Mouse (Mus musculus): Measurements from ENCODE around the gene Slc37a1. TPM values are rescaled to one million over a fixed set of nuclear protein-coding genes. Genes with fewer than 3 reads are reported as not detected.
A peak's percentile ranks its signal among the peaks of the same experiment; 100 is the strongest.

Gene Slc37a1
- polyA plus RNA-seq, 1 experiment from 2014 or later = 5.5 TPM

DNA sequence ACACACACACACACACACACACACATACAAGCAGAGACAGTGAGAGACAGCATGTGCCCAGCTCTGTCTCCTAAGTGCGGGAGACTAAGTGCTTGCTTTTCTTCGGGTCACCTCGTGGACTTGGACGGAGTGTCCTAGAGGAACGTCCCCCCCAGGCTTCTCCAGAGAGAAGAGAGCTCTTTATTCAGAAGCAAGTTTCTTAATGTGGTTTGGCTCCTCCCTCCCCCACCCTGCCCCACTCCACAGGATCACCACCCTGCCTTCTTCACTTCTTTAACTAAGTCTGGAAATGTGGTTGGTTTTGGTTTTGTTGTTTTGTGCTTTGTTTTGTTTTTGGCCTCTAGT is 19.2 kb downstream of the Slc37a1 start:
- no peaks in the 10 kb centered on the region for H3K36me3 ChIP-seq
- no peak for ATAC-seq (ENCODE audit: insufficient number of reproducible peaks, low FRiP score)
- peaks cover 27% of the 10 kb centered on the region for H3K4me1 ChIP-seq (replicated peaks)
- WGBS = 55% methylated on average over 5 of the region's 5 CpGs
- 0 out of 2 replicates have a peak overlapping the region, but pooled peaks have one; percentile 34 for H3K27ac ChIP-seq (ENCODE audit: poor library complexity, severe bottlenecking)
- no peak overlapping the region for H3K4me2 ChIP-seq
- no peak overlapping the region for H3K9ac ChIP-seq
- H3K4me3 ChIP-seq = no peak overlapping the region
- H3K27me3 ChIP-seq (replicated peaks) = no peaks in the 10 kb centered on the region
- no peaks in the 10 kb centered on the region for H3K9me3 ChIP-seq (replicated peaks)

DNA sequence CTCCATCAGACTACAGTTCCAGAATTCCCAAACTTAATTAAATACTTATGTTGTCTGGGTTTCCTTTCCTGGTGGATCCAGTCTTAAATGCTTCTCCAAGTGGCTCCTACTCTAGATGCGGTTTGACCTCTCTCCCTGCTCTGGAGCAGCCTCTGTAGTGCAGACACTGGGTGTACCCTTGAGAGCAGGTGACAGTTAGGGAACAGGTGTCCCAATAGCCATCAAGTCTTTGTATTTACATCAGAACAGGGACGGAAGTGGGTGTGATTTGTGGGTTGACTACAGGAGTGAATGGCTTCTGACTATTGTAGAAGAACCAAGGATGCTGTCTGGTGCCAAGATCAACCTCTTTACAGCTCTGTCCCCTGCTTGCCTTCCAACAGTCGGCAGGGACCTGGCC is 21.2 kb downstream of the Slc37a1 start:
- Histone ChIP-seq H3K4me2 (no peak overlapping the region), H3K4me1 (replicated peaks) (peaks cover 27% of the 10 kb centered on the region), H3K9me3 (replicated peaks) (no peaks in the 10 kb centered on the region), H3K4me3 (no peak overlapping the region), H3K9ac (no peak overlapping the region), H3K27me3 (replicated peaks) (no peaks in the 10 kb centered on the region), H3K27ac (ENCODE audit: poor library complexity, severe bottlenecking) (peak overlapping the region; percentile 9; the same call in 1 of the 2 replicates), H3K36me3 (no peaks in the 10 kb centered on the region)
- WGBS = 67% methylated on average over 3 of the region's 3 CpGs
- no peak for ATAC-seq (ENCODE audit: insufficient number of reproducible peaks, low FRiP score)

DNA sequence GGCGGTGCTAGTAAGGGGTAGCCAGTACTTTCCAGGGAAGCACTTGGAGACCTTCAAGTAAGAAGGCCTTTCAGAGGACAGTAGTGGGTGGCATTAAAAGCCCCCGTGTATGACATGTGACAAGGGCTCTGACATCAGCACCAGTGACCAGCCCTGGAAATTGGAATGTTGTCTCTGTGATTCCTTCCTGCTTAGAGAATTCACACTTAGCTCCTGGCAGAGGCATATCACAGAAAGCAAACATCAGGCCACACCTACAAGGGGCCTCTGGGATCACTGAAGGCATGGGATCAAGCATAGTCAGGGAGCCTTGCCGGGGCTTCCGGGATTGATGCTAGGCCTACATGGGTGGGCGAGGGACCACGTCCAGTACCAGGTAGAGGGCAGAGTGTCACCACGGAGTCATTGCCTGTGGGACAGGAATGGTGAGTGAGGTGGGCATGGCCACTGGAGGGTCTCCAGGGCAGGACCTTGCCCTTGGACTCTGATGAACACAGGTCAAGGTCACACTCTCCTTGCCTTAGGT is 21.8 kb downstream of the Slc37a1 start:
- Histone ChIP-seq H3K9me3 (replicated peaks) (no peaks in the 10 kb centered on the region), H3K27ac (ENCODE audit: poor library complexity, severe bottlenecking) (peak overlapping the region; percentile 39), H3K9ac (no peak overlapping the region), H3K27me3 (replicated peaks) (no peaks in the 10 kb centered on the region), H3K36me3 (no peaks in the 10 kb centered on the region), H3K4me2 (no peak overlapping the region), H3K4me1 (replicated peaks) (peaks cover 27% of the 10 kb centered on the region), H3K4me3 (no peak overlapping the region)
- WGBS = 68% methylated on average over 7 of the region's 7 CpGs
- ATAC-seq (ENCODE audit: insufficient number of reproducible peaks, low FRiP score) = no peak

DNA sequence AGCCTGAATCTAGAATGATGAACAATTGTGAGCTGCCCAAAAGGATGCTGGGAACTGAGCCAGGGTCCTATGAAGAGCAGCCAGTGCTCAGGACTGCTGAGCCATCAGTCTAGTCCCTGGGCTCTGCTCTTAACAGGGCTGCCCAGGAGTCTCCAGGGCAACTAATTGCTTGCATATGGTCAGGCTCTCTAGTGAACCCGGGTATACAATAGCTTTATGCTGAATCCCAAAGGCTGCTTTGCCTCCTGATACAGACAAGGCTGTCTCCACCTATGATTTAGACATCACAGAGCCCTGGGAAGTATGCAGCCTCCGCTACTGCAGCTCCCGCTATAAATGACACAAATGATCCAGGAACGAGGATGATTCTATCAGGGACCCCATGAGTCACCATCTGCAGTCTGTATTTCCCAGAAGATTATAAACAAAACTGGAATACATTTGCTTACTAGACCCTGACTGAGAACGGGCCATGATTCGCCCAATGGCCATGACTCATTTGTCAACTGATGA is 22.7 kb downstream of the Slc37a1 start:
- H3K4me2 ChIP-seq = no peak overlapping the region
- no peak overlapping the region for H3K4me3 ChIP-seq
- no peaks in the 10 kb centered on the region for H3K9me3 ChIP-seq (replicated peaks)
- 53% methylated on average over 6 of the region's 6 CpGs for WGBS
- H3K27ac ChIP-seq (ENCODE audit: poor library complexity, severe bottlenecking) = no peak overlapping the region
- ATAC-seq (ENCODE audit: insufficient number of reproducible peaks, low FRiP score) = peak; percentile 41; the same call in 1 of the 2 replicates
- H3K4me1 ChIP-seq (replicated peaks) = peaks cover 26% of the 10 kb centered on the region
- no peaks in the 10 kb centered on the region for H3K27me3 ChIP-seq (replicated peaks)
- no peak overlapping the region for H3K9ac ChIP-seq
- H3K36me3 ChIP-seq = no peaks in the 10 kb centered on the region

DNA sequence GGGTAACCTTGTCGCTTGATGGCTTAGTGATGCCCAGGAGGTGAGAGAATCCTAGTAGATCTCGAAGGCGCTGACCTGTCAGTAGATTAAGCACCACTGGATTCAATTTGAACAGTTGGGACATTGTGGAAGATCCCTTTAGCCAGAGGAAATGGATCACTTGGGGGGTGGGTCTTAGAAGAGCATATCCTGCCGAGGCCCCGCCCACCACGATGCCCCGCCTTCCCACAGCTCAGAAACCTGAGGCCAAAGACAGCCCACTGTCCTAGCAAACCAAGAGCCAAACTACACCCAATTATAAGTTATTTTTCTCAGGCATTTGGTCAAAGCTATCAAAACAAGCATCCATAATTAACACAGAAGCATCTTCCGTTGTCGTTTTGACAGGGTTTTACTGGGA is 24.5 kb downstream of the Slc37a1 start:
- no peaks in the 10 kb centered on the region for H3K36me3 ChIP-seq
- no peak overlapping the region for H3K4me3 ChIP-seq
- H3K4me2 ChIP-seq = no peak overlapping the region
- WGBS = 70% methylated on average over 9 of the region's 9 CpGs
- H3K9me3 ChIP-seq (replicated peaks) = no peaks in the 10 kb centered on the region
- no peak overlapping the region for H3K27ac ChIP-seq (ENCODE audit: poor library complexity, severe bottlenecking)
- no peak overlapping the region for H3K9ac ChIP-seq
- no peak for ATAC-seq (ENCODE audit: insufficient number of reproducible peaks, low FRiP score)
- no peaks in the 10 kb centered on the region for H3K27me3 ChIP-seq (replicated peaks)
- peaks cover 23% of the 10 kb centered on the region for H3K4me1 ChIP-seq (replicated peaks)

DNA sequence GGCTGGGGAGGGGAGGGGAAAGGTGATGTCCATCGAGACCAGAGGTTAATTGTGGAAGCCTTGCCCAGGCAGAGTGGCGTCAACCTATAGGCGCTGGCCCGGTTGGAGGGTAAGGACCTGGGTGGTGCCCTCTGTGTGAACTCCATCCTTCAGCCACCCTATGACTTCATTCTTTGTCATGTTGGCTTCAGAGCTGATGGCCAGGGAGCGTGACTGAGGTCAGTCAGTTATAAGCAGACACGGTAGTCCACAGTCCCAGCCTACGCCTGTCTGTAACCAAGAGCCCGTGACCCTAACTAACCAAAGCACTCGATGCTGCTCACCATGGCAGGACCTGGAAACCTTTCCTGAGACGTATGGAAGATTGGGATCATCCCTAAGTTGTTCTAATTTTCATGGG is 26.1 kb downstream of the Slc37a1 start:
- 81% methylated on average over 10 of the region's 10 CpGs for WGBS

DNA sequence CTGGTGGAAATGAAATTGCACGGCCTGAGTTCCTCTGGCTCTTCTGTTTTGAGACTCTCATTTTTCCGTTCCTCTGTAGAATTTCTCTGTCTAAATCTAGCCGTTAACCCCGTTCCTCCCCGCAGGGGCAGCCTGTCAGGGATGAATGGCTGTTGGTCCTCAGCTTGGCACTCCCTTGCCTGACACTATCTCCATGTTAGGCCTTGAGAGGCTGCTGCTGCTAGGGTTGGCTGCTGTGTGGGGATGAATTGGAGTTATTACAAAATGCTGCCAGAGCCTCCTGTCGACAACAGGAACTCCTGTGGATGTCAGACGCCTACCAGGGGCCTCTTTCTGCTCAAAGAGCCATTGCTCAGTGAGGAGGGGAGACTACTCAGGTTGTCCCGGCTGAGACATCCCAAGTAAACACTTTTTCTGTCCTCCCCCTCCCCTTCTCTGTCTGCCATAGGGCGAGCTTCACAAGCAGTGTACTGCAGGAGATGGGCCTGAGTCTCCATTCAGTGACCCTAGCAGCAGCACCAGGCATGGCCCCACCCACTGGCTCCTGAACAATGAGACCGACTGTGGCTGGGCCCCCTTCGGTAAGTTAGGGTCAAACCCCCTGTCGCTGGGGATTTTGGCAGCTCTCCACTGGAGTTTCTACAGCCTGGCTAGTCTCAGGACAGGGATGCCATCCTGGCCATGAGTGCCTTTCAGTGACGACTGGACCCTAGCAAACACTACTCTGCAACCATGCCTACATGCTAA is 28.6 kb downstream of the Slc37a1 start:
- 0 out of 2 replicates have a peak, but pooled peaks cover 6% of the 10 kb centered on the region for H3K27me3 ChIP-seq (replicated peaks)
- H3K9me3 ChIP-seq (replicated peaks) = no peaks in the 10 kb centered on the region
- H3K9ac ChIP-seq = 0 out of 2 replicates have a peak overlapping the region, but pooled peaks have one; percentile 8
- H3K4me2 ChIP-seq = no peak overlapping the region
- H3K36me3 ChIP-seq = no peaks in the 10 kb centered on the region
- peak overlapping the region; percentile 65; the same call in 1 of the 2 replicates for H3K27ac ChIP-seq (ENCODE audit: poor library complexity, severe bottlenecking)
- H3K4me3 ChIP-seq = no peak overlapping the region
- 30% methylated on average over 13 of the region's 13 CpGs for WGBS
- peaks cover 17% of the 10 kb centered on the region for H3K4me1 ChIP-seq (replicated peaks)
- ATAC-seq (ENCODE audit: insufficient number of reproducible peaks, low FRiP score) = no peak

More for the DNA sequence above, 26.1 kb downstream of the Slc37a1 start:
- H3K4me3 ChIP-seq = no peak overlapping the region
- ATAC-seq (ENCODE audit: insufficient number of reproducible peaks, low FRiP score) = no peak
- no peak overlapping the region for H3K4me2 ChIP-seq
- H3K9me3 ChIP-seq (replicated peaks) = no peaks in the 10 kb centered on the region
- H3K36me3 ChIP-seq = no peaks in the 10 kb centered on the region
- H3K27me3 ChIP-seq (replicated peaks) = no peaks in the 10 kb centered on the region
- H3K4me1 ChIP-seq (replicated peaks) = peaks cover 28% of the 10 kb centered on the region
- no peak overlapping the region for H3K9ac ChIP-seq
- H3K27ac ChIP-seq (ENCODE audit: poor library complexity, severe bottlenecking) = no peak overlapping the region

DNA sequence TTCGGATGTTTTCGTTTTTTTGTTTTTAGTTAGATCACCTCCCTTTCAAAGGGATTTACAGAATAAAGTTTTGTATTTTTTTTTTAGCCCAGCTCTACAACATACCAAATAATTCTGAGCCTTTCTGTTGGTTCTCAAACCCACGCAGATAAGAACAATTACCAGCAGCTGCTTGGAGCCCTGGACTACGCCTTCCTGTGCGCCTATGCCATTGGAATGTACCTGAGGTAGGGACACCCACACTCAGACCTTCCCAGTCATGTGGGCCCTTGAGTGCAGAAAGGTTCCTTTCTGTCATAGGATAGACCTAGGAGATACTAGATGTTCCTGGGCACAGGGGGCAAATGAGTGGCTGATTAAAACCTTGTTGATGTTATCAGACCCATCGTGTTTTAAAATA is 29.4 kb downstream of the Slc37a1 start:
- WGBS = 54% methylated on average over 6 of the region's 6 CpGs
- ATAC-seq (ENCODE audit: insufficient number of reproducible peaks, low FRiP score) = no peak
- H3K4me1 ChIP-seq (replicated peaks) = peaks cover 17% of the 10 kb centered on the region
- no peak overlapping the region for H3K4me2 ChIP-seq
- H3K36me3 ChIP-seq = no peaks in the 10 kb centered on the region
- no peak overlapping the region for H3K27ac ChIP-seq (ENCODE audit: poor library complexity, severe bottlenecking)
- H3K27me3 ChIP-seq (replicated peaks) = 0 out of 2 replicates have a peak, but pooled peaks cover 6% of the 10 kb centered on the region
- H3K9ac ChIP-seq = no peak overlapping the region
- no peak overlapping the region for H3K4me3 ChIP-seq
- H3K9me3 ChIP-seq (replicated peaks) = no peaks in the 10 kb centered on the region

DNA sequence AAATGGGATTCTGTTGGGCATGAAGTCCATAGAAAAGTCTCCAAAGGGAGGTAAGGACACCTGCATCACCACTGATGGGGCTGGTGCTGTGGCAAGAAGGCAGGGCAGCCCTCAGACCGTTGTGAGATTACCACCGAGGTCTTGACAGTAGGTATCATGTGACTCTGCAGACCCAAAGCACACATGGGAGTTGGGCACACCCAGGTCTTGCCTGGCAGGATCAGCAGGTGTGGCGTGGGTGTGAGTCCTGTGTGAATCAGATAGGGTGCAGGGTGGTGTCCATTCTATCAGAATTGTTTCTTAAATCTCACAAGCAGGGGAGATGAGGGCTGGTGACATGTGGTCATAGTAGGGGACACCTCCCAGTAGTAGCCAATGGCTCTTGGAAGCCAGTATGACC is 30.4 kb downstream of the Slc37a1 start:
- no peak for ATAC-seq (ENCODE audit: insufficient number of reproducible peaks, low FRiP score)
- WGBS = 82% methylated on average over 3 of the region's 3 CpGs
- no peak overlapping the region for H3K27ac ChIP-seq (ENCODE audit: poor library complexity, severe bottlenecking)
- H3K27me3 ChIP-seq (replicated peaks) = 0 out of 2 replicates have a peak, but pooled peaks cover 6% of the 10 kb centered on the region
- H3K4me2 ChIP-seq = no peak overlapping the region
- H3K9ac ChIP-seq = no peak overlapping the region
- H3K36me3 ChIP-seq = no peaks in the 10 kb centered on the region
- peaks cover 17% of the 10 kb centered on the region for H3K4me1 ChIP-seq (replicated peaks)
- no peak overlapping the region for H3K4me3 ChIP-seq
- H3K9me3 ChIP-seq (replicated peaks) = no peaks in the 10 kb centered on the region

DNA sequence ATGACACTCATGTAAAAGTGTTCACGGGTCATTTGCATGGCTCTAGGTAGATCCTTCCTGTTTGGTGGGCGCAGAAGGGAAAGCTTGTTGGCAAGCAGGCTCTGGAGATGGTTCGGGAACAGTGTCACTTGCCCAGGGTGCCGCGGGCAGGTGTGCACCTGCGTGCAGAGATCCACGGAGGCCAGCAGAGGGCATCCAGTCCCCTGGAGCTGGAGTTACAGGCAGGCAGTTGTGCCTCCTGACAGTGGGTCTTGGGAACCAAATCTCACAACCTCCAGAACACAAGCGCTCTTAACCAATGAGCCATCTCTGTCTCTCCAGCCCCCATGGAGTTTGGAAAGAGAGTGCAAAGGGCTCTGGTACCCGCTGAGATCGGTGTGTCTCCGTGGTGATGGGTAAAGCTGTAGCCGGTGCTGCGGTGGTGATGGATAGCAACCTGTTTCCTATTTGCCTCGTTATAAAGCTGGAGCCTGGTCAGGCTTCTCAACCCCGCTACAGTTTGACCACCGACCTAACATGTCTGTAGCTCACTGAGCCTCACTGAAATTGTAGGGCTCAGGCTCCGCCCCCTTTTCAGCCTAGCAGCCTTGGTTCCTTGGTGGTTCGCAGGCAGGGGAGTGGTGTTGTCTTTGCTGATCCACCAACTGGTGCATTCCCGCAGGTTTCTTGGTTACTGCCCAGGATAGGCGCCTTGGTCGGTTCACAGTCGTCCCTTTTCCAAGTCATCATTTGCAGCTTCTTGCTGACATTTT is 31.1 kb downstream of the Slc37a1 start:
- no peak for ATAC-seq (ENCODE audit: insufficient number of reproducible peaks, low FRiP score)
- H3K36me3 ChIP-seq = no peaks in the 10 kb centered on the region
- 42% methylated on average over 22 of the region's 22 CpGs for WGBS

More for the DNA sequence above, 31.1 kb downstream of the Slc37a1 start:
- no peak overlapping the region for H3K9ac ChIP-seq
- H3K9me3 ChIP-seq (replicated peaks) = no peaks in the 10 kb centered on the region
- 0 out of 2 replicates have a peak, but pooled peaks cover 6% of the 10 kb centered on the region for H3K27me3 ChIP-seq (replicated peaks)
- no peak overlapping the region for H3K27ac ChIP-seq (ENCODE audit: poor library complexity, severe bottlenecking)
- no peak overlapping the region for H3K4me3 ChIP-seq
- no peak overlapping the region for H3K4me2 ChIP-seq
- peaks cover 17% of the 10 kb centered on the region for H3K4me1 ChIP-seq (replicated peaks)
